Mouse (Mus musculus) c-Kit-positive CD71-negative TER-119-negative erythroid progenitor cells, embryonic 14.5 days (primary cell): ENCODE data around the gene Gm21541.
"Not testable (repeated sequence)": the region's sequence is repeated elsewhere in the genome, so short reads cannot be mapped to it uniquely, and the experiment has no call there.

Source experiments
- DNase-seq: peaks from one replicate; pipeline ENCODE4 v3.0.0-alpha.2; 2013; ENCODE audit warnings: low read depth

Gene Gm21541

GRCm38 (mm10) chr4:41903310-41903709, at the start of gene Gm21541:
Gene Gm21541, plus strand, starts transcription at chr4:41903610.
- not testable (repeated sequence) for DNase-seq

GRCm38 (mm10) chr4:41941272-41941671, 37.9 kb downstream of the Gm21541 start, which contains the start of gene Gm20878:
Gene Gm20878, plus strand, starts transcription at chr4:41941572.
- DNase-seq = not testable (repeated sequence)
